Mouse (Mus musculus) G1E (cell line): ENCODE data around the gene Iqsec3.

ENCODE experiments used
- CTCF ChIP-seq: IDR thresholded peaks from 2 replicates; pipeline ENCODE4 v1.5.1; 2012; ENCODE audit warnings: low read depth, low read length, inconsistent platforms, mixed read lengths
- GATA1 ChIP-seq: IDR thresholded peaks from 2 replicates; pipeline ENCODE4 v1.6.1; 2012; ENCODE audit warnings: borderline replicate concordance, low read length, inconsistent platforms, mixed read lengths
- GATA2 ChIP-seq: IDR thresholded peaks from 2 replicates; pipeline ENCODE4 v1.6.1; 2012; ENCODE audit warnings: low read depth, low read length, inconsistent platforms, borderline replicate concordance
- TAL1 ChIP-seq: conservative IDR thresholded peaks from 2 replicates; pipeline ENCODE4 v1.6.1; 2012; ENCODE audit warnings: low read depth, low read length, inconsistent platforms, mixed read lengths

- TF ChIP-seq CTCF (no peak), GATA1 (no peak), GATA2 (no peak), TAL1 (no peak)
These were observed 80.7 kb downstream of the Iqsec3 start for GRCm38 (mm10) chr6:121392610-121393252.
